Mouse (Mus musculus) kidney, adult 2 months (tissue): Measurements from ENCODE around the gene 9630041A04Rik. TPM values are rescaled to one million over a fixed set of nuclear protein-coding genes. Genes with fewer than 3 reads are reported as not detected.

Experiments
- DNase-seq: peaks from one replicate; pipeline ENCODE4 v3.0.0; 2021
- H3K27ac ChIP-seq: fragments of 200-500 bp; 2 replicates; pipeline ENCODE4 v1.5.1; 2012; ENCODE audit warnings: low read depth, low read length, control low read depth, inconsistent platforms; ENCODE audit not compliant: insufficient read depth
- H3K27me3 ChIP-seq: fragments of 200-500 bp; replicated peaks from 2 replicates; pipeline ENCODE4 v1.6.1; 2012; ENCODE audit warnings: mild to moderate bottlenecking, moderate library complexity, low read length, inconsistent platforms; ENCODE audit not compliant: control insufficient read depth, insufficient read depth
- H3K36me3 ChIP-seq: fragments of 200-500 bp; 2 replicates; pipeline ENCODE4 v1.6.1; 2012; ENCODE audit warnings: mild to moderate bottlenecking, moderate library complexity, low read length, inconsistent platforms; ENCODE audit not compliant: control insufficient read depth, insufficient read depth
- H3K4me1 ChIP-seq: fragments of 200-500 bp; 2 replicates; pipeline ENCODE4 v1.6.1; 2011; ENCODE audit warnings: low read length; ENCODE audit not compliant: control insufficient read depth, insufficient read depth
- H3K4me3 ChIP-seq: fragments of 200-500 bp; 2 replicates; pipeline ENCODE4 v1.5.1; 2011; ENCODE audit warnings: mild to moderate bottlenecking, low read depth, low read length, control low read depth; ENCODE audit not compliant: insufficient read depth
- CTCF ChIP-seq: fragments of 200-500 bp; conservative IDR thresholded peaks from 2 replicates; pipeline ENCODE4 v1.5.1; 2011; ENCODE audit warnings: low read depth, mild to moderate bottlenecking, control low read depth, low read length, moderate library complexity, mixed read lengths; ENCODE audit not compliant: insufficient read depth, insufficient read length
- POLR2A ChIP-seq: fragments of 200-500 bp; IDR thresholded peaks from one replicate; pipeline ENCODE4 v1.6.1; 2011; ENCODE audit warnings: low read depth, low read length, control low read depth
- WGBS: fragments of 180-500 bp; shearing (Covaris S2); methylation state at CpG from one replicate; pipeline ENCODE4 v1.1.7; 2018; 5-methylcytosine and 5-hydroxymethylcytosine counted together
- polyA plus RNA-seq: library from polyadenylated mRNA; depleted of rRNA; stranded (reverse); fragments of >200 nt; gene quantifications from 2 replicates; pipeline ENCODE4 v1.2.3, GENCODE M21; 2012

Gene 9630041A04Rik
- polyA plus RNA-seq, 1 experiment: not detected

GRCm38 (mm10) chr9:101940182-101940581 lies 78.5 kb downstream of the 9630041A04Rik start:
- no peak for DNase-seq
- Histone ChIP-seq H3K27ac (no peak overlapping the region), H3K36me3 (no peaks in the 10 kb centered on the region), H3K27me3 (no peaks in the 10 kb centered on the region), H3K4me1 (no peaks in the 10 kb centered on the region), H3K4me3 (no peak overlapping the region)
- 82% methylated on average over 3 of the region's 3 CpGs for whole genome bisulfite sequencing
- TF ChIP-seq CTCF (no peak), POLR2A (no peak)

DNA sequence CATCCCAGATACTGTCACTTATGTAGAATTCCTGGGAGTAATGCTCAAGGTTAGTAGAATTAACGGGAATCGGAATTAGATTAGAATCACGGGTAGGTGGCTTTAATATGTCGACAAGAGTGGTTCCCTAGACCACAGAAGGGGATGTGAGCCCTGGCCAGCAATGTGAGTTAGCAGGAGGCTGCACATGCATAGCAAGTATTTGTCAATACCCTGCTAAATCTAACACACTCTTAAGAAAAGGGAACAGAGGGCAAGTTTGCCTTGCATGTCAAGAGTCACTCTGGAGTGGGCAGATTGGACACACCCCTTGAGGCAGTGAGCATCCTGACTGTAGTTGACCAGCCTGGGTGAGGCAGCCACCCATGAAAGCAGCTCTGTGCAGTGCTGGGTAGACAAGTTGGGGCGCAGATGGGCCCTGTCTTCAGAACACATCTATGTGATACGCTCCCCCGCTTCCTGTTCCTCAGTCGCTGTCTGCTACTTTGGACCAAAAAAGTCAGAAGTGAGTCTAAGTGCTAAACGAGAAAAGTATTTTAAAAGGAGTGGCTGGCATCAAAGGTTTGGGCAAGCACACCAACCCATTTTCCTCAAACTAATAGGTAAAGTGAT lies 80.5 kb downstream of the 9630041A04Rik start:
- Histone ChIP-seq H3K4me1 (no peaks in the 10 kb centered on the region), H3K27me3 (no peaks in the 10 kb centered on the region), H3K36me3 (no peaks in the 10 kb centered on the region), H3K4me3 (no peak overlapping the region), H3K27ac (no peak overlapping the region)
- TF ChIP-seq POLR2A (no peak), CTCF (no peak)
- WGBS: 72% methylated on average over 9 of the region's 9 CpGs
- DNase-seq: no peak

DNA sequence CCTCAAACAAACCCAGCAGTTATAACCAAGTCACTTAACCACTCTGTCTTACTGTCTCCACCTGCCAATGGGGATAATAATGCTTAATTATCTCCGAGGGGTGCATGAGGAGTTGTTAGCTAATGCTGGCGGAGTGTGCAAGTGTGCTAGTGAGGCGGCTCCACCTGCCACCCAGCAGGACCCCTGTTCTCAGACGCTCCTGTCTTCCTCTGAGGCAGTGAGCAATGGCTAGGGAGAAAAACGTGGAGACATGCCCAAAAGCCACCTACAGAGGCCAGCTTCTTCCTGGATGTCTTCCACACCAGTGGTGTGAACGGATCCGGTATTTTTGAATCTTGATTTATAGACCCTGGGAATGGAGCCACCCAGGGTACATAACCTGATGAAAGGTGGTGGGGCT lies 83.7 kb downstream of the 9630041A04Rik start:
- H3K4me1 ChIP-seq: no peaks in the 10 kb centered on the region

GRCm38 (mm10) chr9:101945814-101946213 lies 84.2 kb downstream of the 9630041A04Rik start:
- no peaks in the 10 kb centered on the region for H3K4me1 ChIP-seq
- H3K27ac ChIP-seq: no peak overlapping the region
- no peaks in the 10 kb centered on the region for H3K36me3 ChIP-seq
- DNase-seq: no peak
- no peaks in the 10 kb centered on the region for H3K27me3 ChIP-seq
- WGBS: 91% methylated on average over 4 of the region's 4 CpGs
- TF ChIP-seq CTCF (no peak), POLR2A (no peak)
- no peak overlapping the region for H3K4me3 ChIP-seq

More for the DNA sequence above, 83.7 kb downstream of the 9630041A04Rik start:
- DNase-seq: no peak
- no peaks in the 10 kb centered on the region for H3K36me3 ChIP-seq
- WGBS: 54% methylated on average over 7 of the region's 7 CpGs
- no peak overlapping the region for H3K27ac ChIP-seq
- H3K27me3 ChIP-seq: no peaks in the 10 kb centered on the region
- H3K4me3 ChIP-seq: no peak overlapping the region
- TF ChIP-seq POLR2A: no peak
- TF ChIP-seq CTCF: no peak

GRCm38 (mm10) chr9:101950101-101950500 lies 88.5 kb downstream of the 9630041A04Rik start:
- DNase-seq: no peak
- 36% methylated on average over 3 of the region's 3 CpGs for WGBS
- Histone ChIP-seq H3K4me1 (no peaks in the 10 kb centered on the region), H3K27me3 (no peaks in the 10 kb centered on the region), H3K27ac (no peak overlapping the region), H3K36me3 (no peaks in the 10 kb centered on the region), H3K4me3 (no peak overlapping the region)
- no peak for TF ChIP-seq POLR2A
- TF ChIP-seq CTCF: no peak

- 72% methylated on average over 4 of the region's 4 CpGs for WGBS
- H3K36me3 ChIP-seq: no peaks in the 10 kb centered on the region
- H3K4me3 ChIP-seq: no peak overlapping the region
- DNase-seq: no peak
- H3K27ac ChIP-seq: no peak overlapping the region
- TF ChIP-seq POLR2A (no peak), CTCF (no peak)
- H3K4me1 ChIP-seq: no peaks in the 10 kb centered on the region
- no peaks in the 10 kb centered on the region for H3K27me3 ChIP-seq
These were observed 92.9 kb downstream of the 9630041A04Rik start for GRCm38 (mm10) chr9:101954529-101954928.

DNA sequence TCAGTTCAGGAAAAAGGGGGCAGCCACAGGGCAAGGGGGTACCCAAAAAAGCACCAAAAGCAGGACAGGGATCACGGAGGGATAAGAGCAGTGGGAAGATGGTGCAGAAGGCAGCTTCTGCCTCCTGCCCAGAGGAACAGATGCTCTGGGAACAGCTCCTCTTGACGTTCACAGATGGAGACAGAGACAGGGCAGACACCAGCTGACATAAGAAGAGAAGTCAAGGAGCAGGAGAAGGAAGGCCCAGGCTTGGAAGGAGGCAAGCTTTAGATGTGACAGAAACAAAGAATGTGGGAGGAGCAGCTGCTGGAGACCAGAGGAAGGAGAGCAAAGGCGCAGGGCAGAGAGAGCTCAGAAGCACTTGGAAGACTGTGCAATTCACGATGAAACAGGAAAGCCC lies 94.6 kb downstream of the 9630041A04Rik start:
- 37% methylated on average over 4 of the region's 4 CpGs for WGBS
- TF ChIP-seq POLR2A (no peak), CTCF (no peak)
- no peak overlapping the region for H3K4me3 ChIP-seq
- H3K27ac ChIP-seq: no peak overlapping the region
- no peaks in the 10 kb centered on the region for H3K36me3 ChIP-seq
- no peaks in the 10 kb centered on the region for H3K27me3 ChIP-seq
- no peaks in the 10 kb centered on the region for H3K4me1 ChIP-seq
- no peak for DNase-seq
